Mouse (Mus musculus) gastrocnemius, adult 18-20 months (tissue): ENCODE results near the gene Sh2d4b. TPM values are rescaled to one million over a fixed set of nuclear protein-coding genes. Genes with fewer than 3 reads are reported as not detected.

Experiments used
- DNase-seq: peaks from one replicate; pipeline ENCODE4 v3.0.0; 2021; ENCODE audit warnings: low spot score
- total RNA-seq, 2 experiments: library from RNA; stranded (reverse); gene quantifications; 2 replicates each; pipeline ENCODE4 v1.2.3; 2021

Sh2d4b gene
- total RNA-seq, 2 experiments from 2014 or later = 0.09 to 0.14 TPM

DNA sequence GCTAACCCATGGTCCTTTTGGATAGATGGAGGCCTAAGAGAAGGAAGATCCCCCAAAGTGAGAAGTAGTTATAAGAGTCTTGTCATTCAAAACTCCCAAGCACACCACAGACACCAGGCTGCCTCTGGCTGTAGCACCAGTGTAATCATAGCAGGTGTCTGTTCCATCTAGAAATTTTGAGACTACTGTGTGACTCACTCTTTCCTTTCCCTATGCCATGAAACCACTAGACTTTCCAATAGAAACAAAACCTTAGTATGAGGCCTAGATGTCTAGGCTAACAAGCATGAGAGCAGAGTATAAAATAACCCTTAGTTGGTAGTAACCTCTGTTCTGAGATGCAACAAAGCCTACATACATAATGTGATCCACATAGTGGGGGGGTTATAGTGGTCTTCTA is 55.7 kb downstream of the Sh2d4b start:
- no peak for DNase-seq

GRCm38 (mm10) chr14:40830505-40830904 is 62.6 kb downstream of the Sh2d4b start:
- DNase-seq = no peak

DNA sequence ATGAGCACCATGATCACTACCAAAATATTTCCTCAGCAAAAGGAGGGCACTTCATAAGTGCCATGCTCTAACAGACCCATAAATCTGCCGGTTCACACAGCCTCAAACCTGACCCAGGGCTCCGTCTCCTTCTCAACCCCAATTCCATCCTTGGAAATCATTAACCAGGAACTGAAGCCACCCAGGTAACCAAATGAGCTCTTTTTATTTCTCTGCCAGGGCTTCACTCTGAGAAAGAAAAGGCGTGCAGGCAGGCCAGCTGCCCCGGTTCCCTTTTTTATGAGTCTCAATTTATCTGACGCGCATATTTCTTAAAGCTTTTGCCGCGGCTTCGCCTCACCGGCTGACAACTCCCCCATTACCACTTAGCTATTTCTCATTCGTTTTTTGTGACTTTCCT is 63.0 kb downstream of the Sh2d4b start:
- no peak for DNase-seq

DNA sequence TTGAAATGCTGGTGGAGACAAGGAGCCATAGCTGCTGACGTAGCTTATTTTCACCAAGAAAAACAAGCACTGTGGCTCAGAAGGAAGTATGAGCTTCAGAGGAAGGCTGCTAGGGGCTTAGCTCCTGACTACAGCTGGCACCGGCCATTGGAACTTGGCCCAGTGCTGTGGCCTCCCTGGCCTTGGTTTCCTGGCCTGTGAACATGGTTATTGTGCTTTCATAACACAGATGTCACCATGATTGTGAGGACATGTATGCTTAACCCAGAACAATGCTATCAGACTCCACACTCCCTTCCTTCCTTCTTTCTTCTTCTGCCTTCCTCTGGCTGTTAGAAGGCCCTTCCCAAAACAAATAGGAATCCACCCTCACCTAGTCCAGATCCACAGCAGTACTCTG is 75.0 kb downstream of the Sh2d4b start:
- DNase-seq = peak; percentile 3

DNA sequence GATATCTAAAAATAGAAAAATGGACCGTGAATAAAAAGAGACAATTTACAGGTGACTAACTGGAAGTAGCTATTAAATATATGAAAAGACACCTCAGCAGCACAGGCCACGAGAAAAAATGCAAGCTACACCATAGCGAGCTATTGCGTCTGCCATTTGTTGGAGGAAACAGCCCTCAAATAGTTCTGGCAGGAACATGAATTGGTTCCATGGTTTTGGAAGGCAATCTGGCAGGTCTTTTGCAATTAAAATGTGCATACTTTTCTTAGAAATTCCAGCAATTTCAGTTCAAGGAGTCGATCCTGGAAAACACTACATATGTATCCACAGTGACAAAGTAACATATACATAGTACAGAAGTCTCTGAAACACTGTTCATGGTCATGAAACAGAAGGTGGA is 76.4 kb downstream of the Sh2d4b start:
- DNase-seq = no peak

- DNase-seq = peak; percentile 9
These were observed 101.5 kb downstream of the Sh2d4b start for GRCm38 (mm10) chr14:40791606-40792005.

DNA sequence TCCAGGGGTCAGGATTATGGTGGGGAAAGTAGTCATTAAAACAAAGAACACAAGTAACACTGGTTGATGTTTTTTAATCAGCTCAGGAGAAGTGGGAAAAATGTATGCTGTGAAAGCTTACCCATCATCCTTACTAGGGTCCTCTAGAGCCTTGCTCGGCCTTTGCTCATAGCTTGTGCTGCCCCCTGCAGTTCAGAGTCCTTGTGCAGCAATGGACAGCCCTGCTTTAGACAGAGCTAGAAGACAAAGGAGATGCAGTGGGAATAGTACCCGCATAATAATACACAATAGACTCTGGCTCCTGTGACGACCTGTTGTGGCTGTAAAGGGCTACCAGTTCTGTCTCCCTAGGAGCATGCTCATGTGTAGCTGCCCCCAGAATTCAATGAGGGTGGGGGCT is 104.0 kb downstream of the Sh2d4b start:
- no peak for DNase-seq

DNA sequence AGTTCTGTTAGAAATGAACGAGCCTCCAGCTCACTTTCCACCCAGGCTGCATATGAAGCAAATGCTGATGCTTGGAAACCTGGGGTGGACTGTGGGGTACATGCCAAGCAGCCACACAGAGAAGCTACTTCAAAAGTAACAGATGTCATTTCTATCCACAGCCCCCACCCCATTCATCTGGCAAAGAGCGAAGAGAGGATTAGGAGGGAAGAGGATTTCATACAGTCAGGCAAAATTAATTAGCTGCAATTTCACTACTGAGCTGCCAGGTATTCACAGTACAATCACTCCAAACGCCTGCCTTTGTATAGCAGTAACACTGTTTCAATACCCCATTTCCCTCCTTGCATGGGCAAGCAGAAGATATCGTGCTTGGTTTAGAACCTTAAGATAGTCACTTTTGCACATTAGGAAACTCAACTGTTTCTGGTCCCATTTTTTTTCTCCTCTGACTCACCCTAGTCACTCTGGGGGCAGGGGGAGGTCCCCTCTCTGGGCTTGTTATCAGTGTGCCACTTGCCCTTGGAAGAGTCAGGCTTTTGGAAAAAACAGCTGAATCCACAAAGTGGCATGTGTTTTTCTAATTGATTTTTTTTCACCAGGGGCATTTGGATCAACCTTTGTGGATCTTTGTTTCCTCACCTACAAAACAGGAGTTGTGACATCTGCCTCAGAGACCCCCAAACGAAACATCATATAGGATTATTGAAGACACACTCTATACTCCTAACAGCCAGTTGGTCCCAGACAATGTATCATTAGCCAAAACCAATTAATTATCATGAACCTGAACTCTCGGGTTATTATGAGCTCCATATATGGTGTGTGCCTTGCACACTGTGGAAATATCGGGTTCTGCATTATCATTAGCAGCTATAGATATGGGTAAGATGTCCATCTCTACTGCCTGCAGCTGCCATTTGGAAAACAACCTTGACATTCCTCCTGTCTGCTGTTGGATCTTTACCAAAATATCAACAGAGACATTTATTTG is 123.7 kb downstream of the Sh2d4b start:
- DNase-seq = no peak

Other genes with a start within 250 kb of the Sh2d4b start
- gene Tspan14, start 73.5 kb upstream of the Sh2d4b start, total RNA-seq = 10 to 100 TPM; 10.6 to 13.1 TPM
- gene Fam213a, start 120.5 kb upstream of the Sh2d4b start, total RNA-seq = 10 to 100 TPM; 31.6 to 31.9 TPM
- gene Dydc2, start 175.9 kb upstream of the Sh2d4b start, total RNA-seq = not detected
- not detected for gene Dydc1, start 179.6 kb upstream of the Sh2d4b start, total RNA-seq
- gene Mat1a, start 211.8 kb upstream of the Sh2d4b start, total RNA-seq = under 1 TPM in 1 of 2 experiments, not detected in 1; 0.90 TPM
- gene Sftpa1, start 238.5 kb upstream of the Sh2d4b start, total RNA-seq = not detected